Mouse (Mus musculus) CH12.LX (cell line): ENCODE measurements around the gene Dnah8.

Source experiments
- CHD1 ChIP-seq: IDR thresholded peaks from 2 replicates; pipeline ENCODE4 v1.6.1; 2012; ENCODE audit warnings: low read depth, low read length, improper control_type of control experiment, inconsistent platforms
- CTCF ChIP-seq, 2 experiments: IDR thresholded peaks in 1 of 2; conservative IDR thresholded peaks in 1 of 2; 2 replicates each; pipeline ENCODE4 v1.5.1; 2011 to 2012; ENCODE audit warnings: low read depth in 2 of 2, low read length in 2 of 2, improper control_type of control experiment in 1 of 2, inconsistent platforms in 1 of 2, mild to moderate bottlenecking in 1 of 2, moderate library complexity in 1 of 2
- E2F4 ChIP-seq: IDR thresholded peaks from 2 replicates; pipeline ENCODE4 v1.6.1; 2011; ENCODE audit warnings: low read depth, low read length, improper control_type of control experiment; ENCODE audit not compliant: insufficient replicate concordance
- JUN ChIP-seq: IDR thresholded peaks from 2 replicates; pipeline ENCODE4 v1.6.1; 2011; ENCODE audit warnings: low read depth, mild to moderate bottlenecking, low read length, improper control_type of control experiment, moderate library complexity; ENCODE audit not compliant: insufficient read depth
- JUND ChIP-seq: conservative IDR thresholded peaks from 2 replicates; pipeline ENCODE4 v1.6.1; 2011; ENCODE audit warnings: low read depth, low read length, improper control_type of control experiment
- MAFK ChIP-seq: IDR thresholded peaks from 2 replicates; pipeline ENCODE4 v1.6.1; 2011; ENCODE audit warnings: low read length, improper control_type of control experiment; ENCODE audit not compliant: insufficient replicate concordance
- MAX ChIP-seq: IDR thresholded peaks from 2 replicates; pipeline ENCODE4 v1.6.1; 2011; ENCODE audit warnings: low read length, improper control_type of control experiment
- MXI1 ChIP-seq: IDR thresholded peaks from 2 replicates; pipeline ENCODE4 v1.6.1; 2011; ENCODE audit warnings: mild to moderate bottlenecking, low read depth, low read length, improper control_type of control experiment
- POLR2A ChIP-seq: IDR thresholded peaks from 2 replicates; pipeline ENCODE4 v1.6.1; 2011; ENCODE audit warnings: low read depth, mild to moderate bottlenecking, improper control_type of control experiment, low read length
- RAD21 ChIP-seq: IDR thresholded peaks from 2 replicates; pipeline ENCODE4 v1.6.1; 2011; ENCODE audit warnings: low read depth, mild to moderate bottlenecking, low read length, improper control_type of control experiment, moderate library complexity
- RCOR1 ChIP-seq: conservative IDR thresholded peaks from 2 replicates; pipeline ENCODE4 v1.6.1; 2012; ENCODE audit warnings: low read depth, mild to moderate bottlenecking, inconsistent platforms, low read length, improper control_type of control experiment
- TBP ChIP-seq: conservative IDR thresholded peaks from 2 replicates; pipeline ENCODE4 v1.6.1; 2011; ENCODE audit warnings: low read depth, low read length, improper control_type of control experiment
- TCF12 ChIP-seq: IDR thresholded peaks from 2 replicates; pipeline ENCODE4 v1.6.1; 2014; ENCODE audit warnings: low read depth, mild to moderate bottlenecking, inconsistent platforms, low read length, improper control_type of control experiment

DNA sequence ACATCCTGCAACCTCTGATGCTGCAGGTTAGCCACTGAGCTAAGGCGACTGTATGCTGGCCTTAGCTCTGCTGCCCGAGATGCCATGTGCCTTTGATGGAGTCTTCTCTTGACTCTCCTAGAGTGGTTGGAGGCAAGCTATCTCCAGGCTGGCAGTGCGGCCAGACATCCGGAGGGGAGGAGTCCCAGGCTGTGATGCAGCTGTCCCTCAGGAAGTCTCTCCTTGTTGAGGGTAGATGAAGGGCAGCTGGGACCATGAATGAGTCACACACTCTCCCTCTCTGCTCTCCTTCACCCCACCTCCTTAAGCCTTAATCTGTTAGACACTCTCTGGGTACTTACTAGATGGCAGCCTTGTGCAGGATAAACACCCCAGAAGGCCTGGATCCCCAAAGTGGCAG lies 283.4 kb downstream of the Dnah8 start:
- no peak for TF ChIP-seq CTCF (conservative IDR thresholded peaks at IDR 0.05 in 1 of 2, IDR thresholded peaks at IDR 0.05 in 1 of 2; ENCODE audit: low read depth in 2 of 2, low read length in 2 of 2)
- no peak for TF ChIP-seq RAD21
- no peak for TF ChIP-seq CHD1
- no peak for TF ChIP-seq JUN
- TF ChIP-seq MAFK: no peak
- TF ChIP-seq TBP: no peak
- no peak for TF ChIP-seq POLR2A
- no peak for TF ChIP-seq E2F4
- TF ChIP-seq RCOR1: no peak
- no peak for TF ChIP-seq TCF12
- TF ChIP-seq MAX: no peak
- TF ChIP-seq MXI1: no peak
- no peak for TF ChIP-seq JUND
